In the genomic region with DNA sequence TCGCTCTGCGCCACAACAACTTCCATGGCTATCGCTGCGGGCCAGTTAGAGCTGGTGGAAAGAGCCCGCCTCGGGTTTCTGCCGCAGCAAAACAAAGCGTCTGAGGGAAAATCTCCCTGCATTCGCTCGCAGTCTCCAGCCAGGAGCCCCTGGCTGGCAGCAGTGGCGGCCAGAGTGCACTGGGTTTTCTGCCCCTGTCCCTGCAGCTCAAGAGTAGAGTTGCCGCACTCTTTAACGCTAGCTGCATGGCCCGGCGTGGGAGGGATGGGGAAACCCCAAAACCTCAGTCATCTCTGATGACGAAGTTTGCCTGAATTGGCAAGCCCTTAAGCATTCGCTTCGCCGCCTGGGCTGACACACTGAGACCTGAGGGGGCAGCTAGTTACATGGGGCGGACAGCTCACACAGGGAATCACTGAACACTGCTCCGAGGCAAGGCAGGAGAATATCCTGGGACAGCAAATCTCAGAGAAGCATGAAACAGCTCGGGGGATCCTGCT, we compare ENCODE assay signal across 8 mouse cellular contexts. TPM values are rescaled to one million over a fixed set of nuclear protein-coding genes. Genes with fewer than 3 reads are reported as not detected.
DNase-seq lines count a peak whose midpoint lies in the region; ATAC-seq and TF ChIP-seq lines count a peak whose summit lies in the region.

A gene (minus strand): TSS at position 450 of the 500 bp plus-strand sequence.

- H3K9ac ChIP-seq in lung, embryonic 16.5 days (ENCODE audit: low read length): no peak within 1 kb of the TSS
- H3K9ac ChIP-seq in lung, postnatal 0 days (replicated peaks; ENCODE audit: low read depth): no peak within 1 kb of the TSS

- peaks cover 59% of the 10 kb centered on the region for H3K27me3 ChIP-seq in lung, embryonic 16.5 days (ENCODE audit: control insufficient read depth, insufficient read depth, low read depth, low read length)
- H3K27me3 ChIP-seq in lung, postnatal 0 days (replicated peaks; ENCODE audit: insufficient read depth, low read length): peaks cover 55% of the 10 kb centered on the region

- no peak within 1 kb of the TSS for H3K4me3 ChIP-seq in lung, embryonic 16.5 days (ENCODE audit: low read length)
- H3K4me3 ChIP-seq in lung, postnatal 0 days (ENCODE audit: low read depth, low read length): no peak within 1 kb of the TSS
- H3K4me3 ChIP-seq in embryonic fibroblast, embryonic 13.5 days (ENCODE audit: insufficient read depth, low read length): peak within 1 kb of the TSS; percentile 15; the same call in 1 of the 2 replicates

- WGBS in lung, embryonic 16.5 days: under 1% methylated on average over 22 of the region's 22 CpGs
- 1% methylated on average over 22 of the region's 22 CpGs for WGBS in lung, postnatal 0 days

- no peaks in the 10 kb centered on the region for H3K36me3 ChIP-seq in lung, embryonic 16.5 days (ENCODE audit: control insufficient read depth, insufficient read depth, low read length)
- H3K36me3 ChIP-seq in lung, postnatal 0 days (ENCODE audit: insufficient read depth, low read length): no peaks in the 10 kb centered on the region

- TF ChIP-seq CTCF in lung, postnatal 0 days (IDR thresholded peaks at IDR 0.05): no peak
- TF ChIP-seq CTCF in embryonic fibroblast, embryonic 13.5 days (IDR thresholded peaks at IDR 0.05; ENCODE audit: borderline replicate concordance, insufficient read depth, low read length): no peak

- TF ChIP-seq EP300 in lung, postnatal 0 days (IDR thresholded peaks at IDR 0.05): no peak

- peak within 1 kb of the TSS; percentile 22; the same call in 1 of the 2 replicates for H3K4me2 ChIP-seq in lung, embryonic 16.5 days (ENCODE audit: low read depth, low read length)
- H3K4me2 ChIP-seq in lung, postnatal 0 days (replicated peaks; ENCODE audit: low read depth, low read length): no peak within 1 kb of the TSS

- DNase-seq in lung, postnatal 0 days (ENCODE audit: low spot score): no peak
- peak; percentile 89 for DNase-seq in brain, adult 2 months (ENCODE audit: low read depth, low spot score)
- DNase-seq in layer of hippocampus, postnatal 10 days (ENCODE audit: low spot score in 2 of 2): peak in 1 of 2 experiments; percentile 40
- peak; percentile 15 for DNase-seq in naive thymus-derived CD4-positive, alpha-beta T cell, adult 2 months (ENCODE audit: low read depth)
- DNase-seq in gastrocnemius, postnatal 4 days (ENCODE audit: low spot score in 2 of 2): no peak

- H3K9me3 ChIP-seq in lung, embryonic 16.5 days (ENCODE audit: control insufficient read depth, low read length): no peaks in the 10 kb centered on the region
- no peaks in the 10 kb centered on the region for H3K9me3 ChIP-seq in lung, postnatal 0 days (ENCODE audit: low read length)

- no peak within 1 kb of the TSS for H3K27ac ChIP-seq in lung, embryonic 16.5 days (ENCODE audit: low read length)
- H3K27ac ChIP-seq in lung, postnatal 0 days (ENCODE audit: low read length): no peak within 1 kb of the TSS
- H3K27ac ChIP-seq in embryonic fibroblast, embryonic 13.5 days (ENCODE audit: insufficient read depth, low read length): no peak within 1 kb of the TSS

- no peak for TF ChIP-seq POLR2A in embryonic fibroblast, embryonic 13.5 days (IDR thresholded peaks at IDR 0.05; ENCODE audit: low read depth, low read length)

- H3K4me1 ChIP-seq in lung, embryonic 16.5 days (replicated peaks; ENCODE audit: control insufficient read depth, insufficient read depth, low read length): peaks cover 7% of the 10 kb centered on the region; the same call in 1 of the 2 replicates
- no peaks in the 10 kb centered on the region for H3K4me1 ChIP-seq in lung, postnatal 0 days (ENCODE audit: insufficient read depth, low read depth, low read length)
- no peaks in the 10 kb centered on the region for H3K4me1 ChIP-seq in embryonic fibroblast, embryonic 13.5 days (ENCODE audit: control insufficient read depth, insufficient read depth, low read length)

- no peak for ATAC-seq in lung, embryonic 16.5 days (ENCODE audit: low read depth)
- ATAC-seq in lung, postnatal 0 days: no peak
- ATAC-seq in granulocyte monocyte progenitor cell, adult 5-6 weeks (replicated peaks; ENCODE audit: poor library complexity, severe bottlenecking): no peak

RNA-seq across cellular contexts. Expression of the gene that starts here (rescaled TPM):
- 0.10 and 0.20 TPM in 2 replicates for polyA plus RNA-seq in lung, embryonic 16.5 days (2015; fragmentation: Nextera tagmentation; extraction: Ambion mirVana)
- 0.05 and 0.06 TPM in 2 replicates for polyA plus RNA-seq in lung, postnatal 0 days (2015; fragmentation: Nextera tagmentation; extraction: Ambion mirVana)
- polyA plus RNA-seq in embryonic fibroblast, embryonic 13.5 days (2011; ENCODE audit: insufficient read length, low read depth, missing spikeins): 0.15 and 0.18 TPM in 2 replicates
- total RNA-seq in layer of hippocampus, postnatal 10 days (2021): 10 to 100 TPM; 49.7 to 49.9 TPM
- total RNA-seq in granulocyte monocyte progenitor cell, adult 5-6 weeks (2014; fragmentation: Nextera tagmentation): not detected in 2 replicates
- total RNA-seq in granulocyte monocyte progenitor cell, adult 5-6 weeks (2017): not detected in 2 replicates
- total RNA-seq in gastrocnemius, postnatal 4 days (2021): under 1 TPM; 0.18 to 0.25 TPM

Comparison
In these comparisons a context has a peak if more than half of its experiments do, and no peak if none do; other contexts are left out.
1. RNA of the gene that starts here (total RNA-seq): 49.7 to 49.9 TPM in layer of hippocampus, postnatal 10 days; 0.18 to 0.25 TPM in gastrocnemius, postnatal 4 days and not detected in granulocyte monocyte progenitor cell, adult 5-6 weeks; every median in the first group is over 10 times any median in the second.
2. DNase-seq: peak in brain, adult 2 months (single experiment) and naive thymus-derived CD4-positive, alpha-beta T cell, adult 2 months (single experiment); none in lung, postnatal 0 days (single experiment) and gastrocnemius, postnatal 4 days (0 of 2).